Mouse (Mus musculus): ENCODE results near the gene Mapk13.

GRCm38 (mm10) chr17:28808714-28809113 is 39.6 kb downstream of the Mapk13 start:
- TF ChIP-seq POLR2A (IDR thresholded peaks at IDR 0.05; ENCODE audit: low read depth, low read length) (no peak), CTCF (IDR thresholded peaks at IDR 0.05; ENCODE audit: extremely low read depth, insufficient read depth, insufficient read length, insufficient replicate concordance) (no peak)
